Mouse (Mus musculus): ENCODE data around the gene Cpsf3.

DNA sequence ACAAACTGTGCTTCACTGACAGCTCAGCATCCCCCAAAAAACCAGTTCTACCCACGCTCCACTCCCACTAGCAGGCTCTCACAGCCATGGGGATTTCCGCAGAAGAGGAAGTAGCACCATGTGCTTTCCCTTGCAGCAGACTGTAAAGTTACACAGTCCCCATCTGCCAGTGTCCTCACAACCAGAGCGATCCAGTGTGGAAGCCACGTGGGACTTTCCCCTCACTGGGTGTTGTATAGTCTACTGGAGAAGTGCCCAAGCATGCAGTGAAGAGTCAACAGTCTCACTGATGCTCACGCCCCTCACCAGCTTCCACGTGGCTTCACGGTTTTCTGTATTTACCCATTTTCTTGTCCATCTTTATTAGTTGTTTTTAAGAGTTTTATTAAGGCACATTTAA, 50.7 kb downstream of the Cpsf3 start:
- no peak for TF ChIP-seq POLR2A (IDR thresholded peaks at IDR 0.05; ENCODE audit: insufficient read length, low read depth)
- no peak for TF ChIP-seq POLR2AphosphoS2 (IDR thresholded peaks at IDR 0.05; ENCODE audit: insufficient read length, low read depth)
- TF ChIP-seq TCF3 (IDR thresholded peaks at IDR 0.05; ENCODE audit: insufficient read length, low read depth): no peak

Measured in myocyte (in vitro differentiated cells).